Mouse (Mus musculus) lung, postnatal 0 days (tissue): ENCODE results near the gene Cxcl9. TPM values are rescaled to one million over a fixed set of nuclear protein-coding genes. Genes with fewer than 3 reads are reported as not detected.
A peak's percentile ranks its signal among the peaks of the same experiment; 100 is the strongest.
"Not testable (repeated sequence)": the region's sequence is repeated elsewhere in the genome, so short reads cannot be mapped to it uniquely, and the experiment has no call there.

Source experiments
- ATAC-seq: fragments of 200-750 bp; cut with Nextera tagmentation; 2 replicates; pipeline ENCODE4 v1.8.0; 2017; ENCODE audit warnings: moderate library complexity
- DNase-seq: peaks from one replicate; pipeline ENCODE4 v3.0.0-alpha.2; 2016; ENCODE audit warnings: low spot score
- H3K27ac ChIP-seq: fragments of 300-500 bp; sonication (generic); 2 replicates; pipeline ENCODE4 v1.5.1; 2014; ENCODE audit warnings: antibody characterized with exemption, mild to moderate bottlenecking, low read length, mixed read lengths
- H3K27me3 ChIP-seq: fragments of 300-500 bp; sonication (generic); replicated peaks from 2 replicates; pipeline ENCODE4 v1.6.1; 2014; ENCODE audit warnings: low read length, mixed read lengths; ENCODE audit not compliant: insufficient read depth
- H3K36me3 ChIP-seq: fragments of 300-500 bp; sonication (generic); 2 replicates; pipeline ENCODE4 v1.6.1; 2014; ENCODE audit warnings: low read length, mixed read lengths; ENCODE audit not compliant: insufficient read depth
- H3K4me1 ChIP-seq: fragments of 300-500 bp; sonication (generic); 2 replicates; pipeline ENCODE4 v1.6.1; 2014; ENCODE audit warnings: antibody characterized with exemption, low read depth, low read length, mixed read lengths; ENCODE audit not compliant: insufficient read depth
- H3K4me2 ChIP-seq: fragments of 300-500 bp; sonication (generic); replicated peaks from 2 replicates; pipeline ENCODE4 v1.6.1; 2014; ENCODE audit warnings: low read depth, mild to moderate bottlenecking, low read length, moderate library complexity, mixed read lengths
- H3K4me3 ChIP-seq: fragments of 300-500 bp; sonication (generic); 2 replicates; pipeline ENCODE4 v1.5.1; 2014; ENCODE audit warnings: low read depth, low read length
- H3K9ac ChIP-seq: fragments of 300-500 bp; sonication (generic); replicated peaks from 2 replicates; pipeline ENCODE4 v1.6.1; 2014; ENCODE audit warnings: low read depth, mild to moderate bottlenecking
- H3K9me3 ChIP-seq: fragments of 300-500 bp; sonication (generic); 2 replicates; pipeline ENCODE4 v1.6.1; 2016; ENCODE audit warnings: low read length, mixed read lengths
- CTCF ChIP-seq: IDR thresholded peaks from 2 replicates; pipeline ENCODE4 v1.5.1; 2016; ENCODE audit warnings: antibody characterized with exemption, mild to moderate bottlenecking
- EP300 ChIP-seq: IDR thresholded peaks from 2 replicates; pipeline ENCODE4 v1.6.1; 2016; ENCODE audit warnings: antibody characterized with exemption, mild to moderate bottlenecking, control low read depth
- WGBS: fragments of 180-500 bp; shearing (Covaris S2); extraction: QIAGEN DNeasy Blood & Tissue Kit; methylation state at CpG from one replicate; pipeline ENCODE4 v1.1.7; 2014; 5-methylcytosine and 5-hydroxymethylcytosine counted together
- polyA plus RNA-seq: library from polyadenylated mRNA; unstranded; fragments of >200 nt; fragmentation: Nextera tagmentation; extraction: Ambion mirVana; gene quantifications from 2 replicates; pipeline ENCODE4 v1.2.1, GENCODE M21; 2015

The Cxcl9 gene
- polyA plus RNA-seq, 1 experiment from 2014 or later: not detected

DNA sequence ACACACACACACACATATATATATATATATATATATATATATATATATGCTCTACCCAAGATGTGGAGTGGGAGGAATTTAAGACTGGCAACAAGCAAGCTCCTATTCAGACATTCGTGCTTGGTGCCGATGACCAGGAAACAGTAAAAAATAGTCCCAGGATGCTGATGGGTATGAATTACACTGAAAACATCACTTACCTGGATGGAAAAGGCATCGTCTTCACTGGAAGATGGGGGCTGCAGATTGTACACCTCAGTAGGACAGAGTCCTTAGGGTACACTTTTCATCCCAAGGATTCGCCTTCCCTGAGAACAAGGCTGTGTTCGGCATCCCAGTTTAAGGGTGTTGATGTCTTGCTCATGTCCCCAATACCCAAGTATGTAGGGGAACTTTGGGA is 36.1 kb upstream of the Cxcl9 start:
- no peaks in the 10 kb centered on the region for H3K27me3 ChIP-seq
- no peaks in the 10 kb centered on the region for H3K36me3 ChIP-seq
- H3K4me1 ChIP-seq: no peaks in the 10 kb centered on the region
- H3K9ac ChIP-seq: no peak overlapping the region
- H3K9me3 ChIP-seq: no peaks in the 10 kb centered on the region
- TF ChIP-seq EP300 (no peak), CTCF (no peak)
- no peak for DNase-seq
- 92% methylated on average over 5 of the region's 5 CpGs for WGBS
- H3K27ac ChIP-seq: no peak overlapping the region
- no peak overlapping the region for H3K4me3 ChIP-seq
- no peak overlapping the region for H3K4me2 ChIP-seq
- ATAC-seq: no peak

GRCm38 (mm10) chr5:92363179-92363578 is 35.3 kb upstream of the Cxcl9 start:
- Histone ChIP-seq H3K4me3 (no peak overlapping the region), H3K4me1 (no peaks in the 10 kb centered on the region), H3K27ac (no peak overlapping the region), H3K27me3 (no peaks in the 10 kb centered on the region), H3K9ac (no peak overlapping the region), H3K9me3 (no peaks in the 10 kb centered on the region), H3K36me3 (no peaks in the 10 kb centered on the region), H3K4me2 (no peak overlapping the region)
- 12% methylated on average over 4 of the region's 4 CpGs for WGBS
- TF ChIP-seq CTCF (no peak), EP300 (no peak)
- DNase-seq: no peak
- no peak for ATAC-seq

DNA sequence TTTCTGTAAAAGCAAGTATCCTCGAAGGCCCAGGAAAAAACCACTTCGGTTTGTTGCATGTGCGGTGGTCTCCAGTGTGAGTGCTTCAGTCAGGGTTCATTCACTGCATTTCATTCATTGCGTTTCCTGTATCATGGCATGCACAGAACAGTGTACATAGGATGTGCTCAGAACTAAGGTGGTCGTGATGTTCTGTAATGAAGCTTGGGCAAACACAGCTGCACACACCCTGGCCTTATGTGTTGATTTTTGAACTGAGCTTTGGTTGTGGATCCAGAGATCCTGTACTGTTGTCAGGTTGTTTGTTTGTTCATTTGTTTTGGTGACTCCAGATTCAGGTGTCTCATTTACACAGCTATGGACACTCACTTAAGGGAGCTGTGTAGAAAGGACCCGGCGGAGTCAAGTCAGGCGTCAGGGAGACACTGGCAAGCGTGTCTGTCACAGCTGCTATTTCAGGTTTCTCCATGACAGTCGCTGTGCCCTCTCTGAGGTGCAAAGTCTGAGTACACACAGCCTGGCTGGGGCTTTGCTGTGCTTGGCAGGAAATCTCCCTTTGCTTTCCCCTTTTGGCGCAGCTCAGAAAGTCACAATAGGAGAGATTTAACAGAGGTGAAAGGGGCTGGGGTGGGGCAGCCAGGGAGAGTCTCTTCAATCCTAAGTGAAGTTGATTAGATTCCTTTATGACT is 31.0 kb upstream of the Cxcl9 start:
- no peaks in the 10 kb centered on the region for H3K9me3 ChIP-seq
- H3K9ac ChIP-seq: no peak overlapping the region
- no peak overlapping the region for H3K4me3 ChIP-seq
- no peaks in the 10 kb centered on the region for H3K27me3 ChIP-seq
- no peaks in the 10 kb centered on the region for H3K4me1 ChIP-seq
- WGBS: 64% methylated on average over 11 of the region's 11 CpGs
- no peak for DNase-seq
- H3K27ac ChIP-seq: no peak overlapping the region
- H3K4me2 ChIP-seq: no peak overlapping the region
- no peak for ATAC-seq
- no peaks in the 10 kb centered on the region for H3K36me3 ChIP-seq
- TF ChIP-seq CTCF (no peak), EP300 (no peak)

DNA sequence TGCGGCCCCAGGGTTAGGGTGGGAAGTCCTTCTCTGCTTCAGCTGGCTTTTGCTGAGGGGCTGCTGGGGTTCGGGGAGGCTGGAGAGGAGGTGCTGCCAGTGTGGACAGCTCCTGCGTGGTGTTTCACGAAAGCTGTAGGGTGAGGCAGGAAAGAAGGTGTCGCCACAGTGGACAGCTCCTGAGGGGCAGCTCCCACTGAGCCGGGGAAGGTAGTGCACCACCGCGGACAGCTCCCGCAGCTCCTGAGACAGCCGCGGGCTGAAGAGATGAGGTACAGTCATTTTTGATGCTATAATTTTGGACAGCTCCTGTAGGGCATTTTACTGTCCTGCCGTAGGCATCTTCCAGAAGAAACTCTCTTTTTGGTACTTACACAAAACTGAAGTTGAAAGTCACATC is 30.2 kb upstream of the Cxcl9 start:
- no peak overlapping the region for H3K9ac ChIP-seq
- no peak for TF ChIP-seq CTCF
- no peak for TF ChIP-seq EP300
- H3K27me3 ChIP-seq: no peaks in the 10 kb centered on the region
- H3K27ac ChIP-seq: no peak overlapping the region
- H3K36me3 ChIP-seq: no peaks in the 10 kb centered on the region
- H3K4me2 ChIP-seq: no peak overlapping the region
- ATAC-seq: no peak
- no peak overlapping the region for H3K4me3 ChIP-seq
- no peaks in the 10 kb centered on the region for H3K9me3 ChIP-seq
- DNase-seq: no peak
- H3K4me1 ChIP-seq: no peaks in the 10 kb centered on the region
- 11% methylated on average over 11 of the region's 12 CpGs for WGBS

DNA sequence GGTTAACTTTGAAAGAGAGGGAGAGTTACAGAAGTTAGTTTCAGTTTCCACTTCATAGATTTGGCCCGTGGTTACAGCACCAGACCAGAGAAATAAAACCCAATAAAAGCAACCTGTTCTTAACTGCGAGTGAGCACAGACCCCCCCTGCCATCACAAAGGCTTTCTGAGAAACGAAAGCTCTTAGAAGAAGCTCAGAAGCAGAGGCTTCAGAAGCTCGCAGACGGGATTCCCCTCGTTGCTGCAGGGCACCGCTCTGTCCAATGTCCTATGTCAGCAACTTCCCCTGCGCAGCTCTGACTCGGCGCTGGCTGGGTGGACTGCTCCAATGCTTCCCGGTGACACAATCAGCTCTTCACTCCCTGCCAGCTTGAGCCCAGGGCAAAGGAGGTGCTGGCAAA is 25.6 kb upstream of the Cxcl9 start:
- H3K27me3 ChIP-seq: no peaks in the 10 kb centered on the region
- TF ChIP-seq CTCF (no peak), EP300 (no peak)
- ATAC-seq (peak; percentile 59), DNase-seq (peak; percentile 59)
- H3K27ac ChIP-seq: no peak overlapping the region
- no peaks in the 10 kb centered on the region for H3K36me3 ChIP-seq
- no peak overlapping the region for H3K9ac ChIP-seq
- H3K4me3 ChIP-seq: peak overlapping the region; percentile 37
- H3K4me2 ChIP-seq: peak overlapping the region; percentile 44
- WGBS: 27% methylated on average over 11 of the region's 11 CpGs
- H3K4me1 ChIP-seq: peaks cover 4% of the 10 kb centered on the region; the same call in 1 of the 2 replicates
- H3K9me3 ChIP-seq: no peaks in the 10 kb centered on the region

DNA sequence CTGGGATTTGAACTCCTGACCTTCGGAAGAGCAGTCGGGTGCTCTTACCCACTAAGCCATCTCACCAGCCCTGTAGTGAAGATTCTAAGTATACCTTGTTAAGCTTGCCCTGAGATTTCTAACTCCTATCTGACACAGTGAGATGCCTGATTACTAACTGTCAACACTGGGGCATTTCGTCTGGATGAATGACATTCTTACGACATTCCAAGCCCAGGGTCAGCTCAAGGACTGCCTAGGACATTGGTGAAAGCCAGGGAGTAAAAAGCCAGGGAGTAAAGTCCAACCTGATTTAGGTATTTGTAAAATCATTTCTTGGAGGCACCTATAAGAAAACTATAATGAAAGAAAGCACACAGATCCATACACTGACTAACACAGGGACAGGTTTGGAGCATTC is 24.8 kb upstream of the Cxcl9 start:
- H3K4me3 ChIP-seq, H3K9ac ChIP-seq, ATAC-seq, H3K4me2 ChIP-seq, H3K27me3 ChIP-seq, H3K9me3 ChIP-seq, H3K27ac ChIP-seq, H3K4me1 ChIP-seq, DNase-seq, H3K36me3 ChIP-seq: not testable (repeated sequence)
- 60% methylated on average over 4 of the region's 4 CpGs for WGBS

DNA sequence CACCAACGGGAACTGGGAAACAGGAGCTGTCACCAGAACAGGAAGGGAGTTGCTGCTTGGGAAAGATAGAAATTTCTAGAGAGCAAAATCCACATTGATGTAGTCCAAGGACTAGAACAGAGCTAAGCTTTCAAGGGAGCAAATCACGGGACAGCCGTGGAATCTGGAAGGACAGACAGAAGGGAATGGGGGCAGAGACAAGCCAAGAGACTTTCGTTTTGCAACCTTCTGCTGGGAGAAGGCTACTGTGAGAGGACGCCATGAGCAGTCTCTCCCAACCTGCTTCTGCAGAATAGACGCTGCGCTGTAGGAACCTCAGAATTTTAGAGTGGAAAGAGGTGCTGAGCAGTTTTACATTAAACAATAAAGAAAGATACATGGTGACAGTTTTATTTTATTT is 21.9 kb upstream of the Cxcl9 start:
- H3K9me3 ChIP-seq: no peaks in the 10 kb centered on the region
- ATAC-seq (no peak), DNase-seq (no peak)
- H3K4me1 ChIP-seq: peaks cover 4% of the 10 kb centered on the region; the same call in 1 of the 2 replicates
- no peak overlapping the region for H3K4me3 ChIP-seq
- H3K4me2 ChIP-seq: no peak overlapping the region
- H3K27ac ChIP-seq: no peak overlapping the region
- no peak for TF ChIP-seq EP300
- TF ChIP-seq CTCF: no peak
- H3K36me3 ChIP-seq: no peaks in the 10 kb centered on the region
- 78% methylated on average over 7 of the region's 7 CpGs for WGBS
- H3K27me3 ChIP-seq: no peaks in the 10 kb centered on the region
- no peak overlapping the region for H3K9ac ChIP-seq
